Mouse (Mus musculus) lung, adult 2 months (tissue): ENCODE results near the gene AI593442.

ENCODE experiments used
- CTCF ChIP-seq: fragments of 200-500 bp; IDR thresholded peaks from 2 replicates; pipeline ENCODE4 v1.5.1; 2011; ENCODE audit warnings: mild to moderate bottlenecking, low read length, control low read depth; ENCODE audit not compliant: insufficient read depth
- POLR2A ChIP-seq: fragments of 200-500 bp; IDR thresholded peaks from 2 replicates; pipeline ENCODE4 v1.6.1; 2011; ENCODE audit warnings: low read depth, mild to moderate bottlenecking, control low read depth, low read length, borderline replicate concordance; ENCODE audit errors: extremely low read depth

- TF ChIP-seq CTCF, result no peak
- no peak for TF ChIP-seq POLR2A
Observed at GRCm38 (mm10) chr9:52644156-52644555, 35.4 kb downstream of the AI593442 start.
